Mouse (Mus musculus): ENCODE measurements around the gene Lrig1. TPM values are rescaled to one million over a fixed set of nuclear protein-coding genes. Genes with fewer than 3 reads are reported as not detected.

The Lrig1 gene
- total and polyA plus RNA-seq, 3 experiments = 0.58 to 0.75 TPM; not detected in 1

DNA sequence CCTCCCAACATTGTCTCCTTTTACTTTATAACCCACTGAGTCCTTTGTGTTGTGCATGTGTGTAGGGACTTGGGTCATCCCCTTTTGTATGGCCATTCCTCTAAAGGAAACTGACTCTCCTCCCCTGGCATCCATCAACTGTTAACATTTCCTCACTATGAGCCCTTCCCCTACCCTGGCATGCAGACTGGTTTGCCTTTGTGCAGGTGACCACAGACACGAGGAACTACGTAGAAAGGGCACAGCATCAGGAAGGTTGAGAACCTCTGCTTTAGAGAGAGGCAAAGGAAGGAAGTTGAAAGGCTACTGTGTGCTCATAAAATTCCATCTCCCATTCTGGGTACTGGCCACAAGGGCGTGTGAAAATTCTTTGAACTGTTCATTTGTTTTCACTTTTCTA, 38.7 kb upstream of the Lrig1 start:
- no peaks in the 10 kb centered on the region for H3K36me3 ChIP-seq (ENCODE audit: control insufficient read depth in 1 of 2, insufficient read depth in 2 of 2, low read length in 2 of 2)
- TF ChIP-seq TCF12 (IDR thresholded peaks at IDR 0.05; ENCODE audit: low read depth, low read length) = no peak
- no peak for TF ChIP-seq TBP (IDR thresholded peaks at IDR 0.05; ENCODE audit: low read depth, low read length)
- TF ChIP-seq SIN3A (IDR thresholded peaks at IDR 0.05; ENCODE audit: low read length) = no peak
- no peak overlapping the region for H3K9ac ChIP-seq (ENCODE audit: control insufficient read depth, low read depth, low read length, poor library complexity, severe bottlenecking)

DNA sequence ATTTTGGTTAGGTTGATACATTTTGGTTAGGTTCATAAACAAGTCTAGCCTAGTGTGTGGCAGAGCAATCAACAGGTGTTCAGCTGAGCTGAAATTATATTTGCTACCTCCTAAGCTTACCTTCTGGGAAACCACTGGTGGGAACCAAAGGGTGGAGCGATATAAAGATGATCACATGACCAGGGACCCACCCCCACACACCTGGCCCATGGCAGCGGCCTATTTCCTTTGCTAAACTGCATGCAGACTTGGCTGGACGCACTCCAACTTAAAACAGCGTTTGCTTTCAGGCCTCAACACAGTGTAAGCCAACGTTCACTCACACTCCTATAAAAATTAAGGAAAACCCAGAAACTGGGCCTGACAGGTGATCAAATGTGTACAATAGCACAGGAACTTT, 33.9 kb upstream of the Lrig1 start:
- Histone ChIP-seq H3K9ac (ENCODE audit: control insufficient read depth, low read depth, low read length, poor library complexity, severe bottlenecking) (no peak overlapping the region), H3K36me3 (ENCODE audit: control insufficient read depth in 1 of 2, insufficient read depth in 2 of 2, low read length in 2 of 2) (no peaks in the 10 kb centered on the region), H3K4me3 (ENCODE audit: control insufficient read depth in 1 of 2, insufficient read depth in 1 of 2, low read depth in 2 of 2, low read length in 2 of 2) (no peak overlapping the region), H3K27me3 (ENCODE audit: control insufficient read depth in 1 of 2, insufficient read depth in 2 of 2, low read length in 2 of 2) (no peaks in the 10 kb centered on the region; a peak in 1 of 4 replicates), H3K4me1 (ENCODE audit: control insufficient read depth in 1 of 2, insufficient read depth in 2 of 2, low read length in 2 of 2) (no peaks in the 10 kb centered on the region), H3K27ac (ENCODE audit: control insufficient read depth, low read depth, low read length) (no peak overlapping the region), H3K79me2 (ENCODE audit: control insufficient read depth, insufficient read depth, low read length, poor library complexity) (no peaks in the 10 kb centered on the region), H3K9me3 (replicated peaks; ENCODE audit: insufficient read depth, low read length) (no peaks in the 10 kb centered on the region)
- TF ChIP-seq KAT2A (conservative IDR thresholded peaks at IDR 0.05; ENCODE audit: low read depth, low read length) = no peak
- no peak for TF ChIP-seq POLR2AphosphoS2 (IDR thresholded peaks at IDR 0.05; ENCODE audit: low read length)
- no peak for TF ChIP-seq RAD21 (IDR thresholded peaks at IDR 0.05; ENCODE audit: low read depth, low read length)
- TF ChIP-seq USF2 (IDR thresholded peaks at IDR 0.05; ENCODE audit: borderline replicate concordance in 1 of 2, insufficient read depth in 1 of 2, low read depth in 1 of 2, low read length in 2 of 2) = no peak
- TF ChIP-seq MXI1 (IDR thresholded peaks at IDR 0.05; ENCODE audit: low read depth, low read length) = no peak
- no peak for TF ChIP-seq CHD1 (IDR thresholded peaks at IDR 0.05; ENCODE audit: low read depth, low read length)
- TF ChIP-seq EP300 (IDR thresholded peaks at IDR 0.05; ENCODE audit: low read depth in 1 of 2, low read length in 2 of 2) = no peak
- TF ChIP-seq MYC (IDR thresholded peaks at IDR 0.05; ENCODE audit: low read depth, low read length) = no peak
- TF ChIP-seq TCF12 (IDR thresholded peaks at IDR 0.05; ENCODE audit: low read depth, low read length) = no peak
- no peak for TF ChIP-seq GABPA (IDR thresholded peaks at IDR 0.05; ENCODE audit: low read depth, low read length)
- no peak for TF ChIP-seq MYB (IDR thresholded peaks at IDR 0.05; ENCODE audit: low read depth, low read length)
- no peak for TF ChIP-seq CHD2 (IDR thresholded peaks at IDR 0.05; ENCODE audit: low read length)
- no peak for TF ChIP-seq CTCF (IDR thresholded peaks at IDR 0.05 in 2 of 3, conservative IDR thresholded peaks at IDR 0.05 in 1 of 3; ENCODE audit: control insufficient read depth in 1 of 3, insufficient read depth in 1 of 3, low read depth in 2 of 3, low read length in 3 of 3, poor library complexity in 1 of 3, severe bottlenecking in 1 of 3)
- no peak for TF ChIP-seq ELF1 (IDR thresholded peaks at IDR 0.05; ENCODE audit: low read depth, low read length)
- no peak for TF ChIP-seq NELFE (IDR thresholded peaks at IDR 0.05; ENCODE audit: low read depth, low read length)
- TF ChIP-seq USF1 (IDR thresholded peaks at IDR 0.05; ENCODE audit: low read depth, low read length) = no peak
- no peak for TF ChIP-seq GATA1 (IDR thresholded peaks at IDR 0.05; ENCODE audit: low read depth, low read length)
- TF ChIP-seq E2F4 (IDR thresholded peaks at IDR 0.05; ENCODE audit: borderline replicate concordance, low read depth, low read length) = no peak
- no peak for TF ChIP-seq SIN3A (IDR thresholded peaks at IDR 0.05; ENCODE audit: low read length)
- no peak for TF ChIP-seq MEF2A (IDR thresholded peaks at IDR 0.05; ENCODE audit: extremely low read depth, insufficient replicate concordance, low read depth, low read length, poor library complexity, severe bottlenecking)
- no peak for DNase-seq (ENCODE audit: low read depth, low spot score)

More for the DNA sequence above, 38.7 kb upstream of the Lrig1 start:
- Histone ChIP-seq H3K4me3 (ENCODE audit: control insufficient read depth in 1 of 2, insufficient read depth in 1 of 2, low read depth in 2 of 2, low read length in 2 of 2) (no peak overlapping the region), H3K27ac (ENCODE audit: control insufficient read depth, low read depth, low read length) (no peak overlapping the region), H3K79me2 (ENCODE audit: control insufficient read depth, insufficient read depth, low read length, poor library complexity) (no peaks in the 10 kb centered on the region), H3K9me3 (replicated peaks; ENCODE audit: insufficient read depth, low read length) (no peaks in the 10 kb centered on the region), H3K4me1 (ENCODE audit: control insufficient read depth in 1 of 2, insufficient read depth in 2 of 2, low read length in 2 of 2) (no peaks in the 10 kb centered on the region), H3K27me3 (ENCODE audit: control insufficient read depth in 1 of 2, insufficient read depth in 2 of 2, low read length in 2 of 2) (no peaks in the 10 kb centered on the region)
- DNase-seq (ENCODE audit: low read depth, low spot score) = no peak
